In the genomic region with DNA sequence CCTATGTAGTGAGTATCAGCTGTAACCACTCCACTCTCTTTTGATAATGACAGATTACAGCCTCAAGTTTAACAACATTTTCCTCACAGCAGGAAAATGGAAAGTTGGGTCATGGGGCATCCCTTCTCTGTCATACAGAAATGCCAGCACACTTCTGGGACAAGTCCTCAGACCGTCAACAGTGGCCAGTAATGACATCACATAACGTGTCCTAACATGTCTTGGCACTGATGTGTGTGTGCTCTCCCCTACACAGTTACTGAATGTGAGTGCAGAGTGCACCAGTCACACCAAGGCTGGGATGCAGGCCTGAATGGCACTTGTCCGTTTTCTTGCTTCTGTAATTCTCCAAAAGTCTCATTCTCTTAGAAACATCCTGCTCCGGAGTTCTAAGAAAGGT, we compare ENCODE assay signal across 15 mouse cellular contexts.
"Had no signal": no experiment of that assay in that cellular context is flagged by ENCODE, and none has a peak within 500 bp of the region (broad histone marks: within the 10 kb centered on the region; RNA-seq: fewer than 3 reads in every experiment).

No protein-coding gene starts in this region.

- ATAC-seq: midbrain, embryonic 13.5 days; midbrain, embryonic 15.5 days had no signal

- H3K9me3 ChIP-seq: midbrain, embryonic 13.5 days; midbrain, embryonic 15.5 days; neural tube, embryonic 12.5 days; stomach, embryonic 15.5 days had no signal

- H3K27ac ChIP-seq: liver, embryonic 14.5 days; macrophage; midbrain, embryonic 13.5 days; midbrain, embryonic 15.5 days; neural tube, embryonic 12.5 days; stomach, embryonic 15.5 days; stomach, postnatal 0 days had no signal

- H3K36me3 ChIP-seq: midbrain, embryonic 13.5 days; midbrain, embryonic 15.5 days; neural tube, embryonic 12.5 days; stomach, embryonic 15.5 days had no signal

- DNase-seq: lung, adult 2 months; lung, postnatal 14 days; lung, postnatal 36 days; right cerebral cortex, postnatal 14 days; thymus, adult 2 months; thymus, postnatal 25 days; thymus, postnatal 4 days had no signal

- H3K4me1 ChIP-seq: stomach, embryonic 15.5 days had no signal

- H3K4me3 ChIP-seq: midbrain, embryonic 13.5 days; midbrain, embryonic 15.5 days; neural tube, embryonic 12.5 days; stomach, embryonic 15.5 days had no signal

- H3K4me2 ChIP-seq: midbrain, embryonic 11.5 days; midbrain, embryonic 13.5 days; midbrain, embryonic 15.5 days; neural tube, embryonic 12.5 days; stomach, embryonic 15.5 days had no signal

- H3K9ac ChIP-seq: liver, embryonic 14.5 days; midbrain, embryonic 13.5 days; midbrain, embryonic 15.5 days; neural tube, embryonic 12.5 days; stomach, embryonic 15.5 days had no signal

- H3K27me3 ChIP-seq: midbrain, embryonic 13.5 days; midbrain, embryonic 15.5 days; neural tube, embryonic 12.5 days; stomach, embryonic 15.5 days had no signal
